Mouse (Mus musculus) kidney, postnatal 0 days (tissue): ENCODE data around the gene Masp1. TPM values are rescaled to one million over a fixed set of nuclear protein-coding genes. Genes with fewer than 3 reads are reported as not detected.

Experiments used
- ATAC-seq: fragments of 200-750 bp; cut with Nextera tagmentation; replicated peaks from 2 replicates; pipeline ENCODE4 v1.8.0; 2017; ENCODE audit warnings: low read depth, moderate number of reproducible peaks, moderate TSS enrichment, moderate library complexity; ENCODE audit not compliant: low FRiP score
- DNase-seq: peaks from one replicate; pipeline ENCODE4 v3.0.0-alpha.2; 2016; ENCODE audit warnings: low spot score
- H3K27ac ChIP-seq: fragments of 300-500 bp; sonication (generic); 2 replicates; pipeline ENCODE4 v1.5.1; 2014; ENCODE audit warnings: mild to moderate bottlenecking
- H3K27me3 ChIP-seq: fragments of 300-500 bp; sonication (generic); 2 replicates; pipeline ENCODE4 v1.6.1; 2014; ENCODE audit warnings: low read length, mixed read lengths; ENCODE audit not compliant: insufficient read depth
- H3K36me3 ChIP-seq: fragments of 300-500 bp; sonication (generic); 2 replicates; pipeline ENCODE4 v1.6.1; 2014; ENCODE audit warnings: low read length, mixed read lengths; ENCODE audit not compliant: insufficient read depth
- H3K4me1 ChIP-seq: fragments of 300-500 bp; sonication (generic); replicated peaks from 2 replicates; pipeline ENCODE4 v1.6.1; 2014; ENCODE audit warnings: antibody characterized with exemption, low read length, mixed read lengths; ENCODE audit not compliant: insufficient read depth
- H3K4me2 ChIP-seq: fragments of 300-500 bp; sonication (generic); 2 replicates; pipeline ENCODE4 v1.6.1; 2014; ENCODE audit warnings: mild to moderate bottlenecking, low read length, moderate library complexity, mixed read lengths
- H3K4me3 ChIP-seq: fragments of 300-500 bp; sonication (generic); replicated peaks from 2 replicates; pipeline ENCODE4 v1.5.1; 2014; ENCODE audit warnings: low read depth, low read length
- H3K9ac ChIP-seq: fragments of 300-500 bp; sonication (generic); 2 replicates; pipeline ENCODE4 v1.6.1; 2014; ENCODE audit warnings: low read depth, low read length
- H3K9me3 ChIP-seq: fragments of 300-500 bp; sonication (generic); replicated peaks from 2 replicates; pipeline ENCODE4 v1.6.1; 2016; ENCODE audit warnings: low read length, inconsistent platforms, mixed read lengths
- CTCF ChIP-seq: IDR thresholded peaks from 2 replicates; pipeline ENCODE4 v1.5.1; 2016; ENCODE audit warnings: antibody characterized with exemption, low read depth, mild to moderate bottlenecking, moderate library complexity
- WGBS: fragments of 180-500 bp; shearing (Covaris S2); extraction: QIAGEN DNeasy Blood & Tissue Kit; methylation state at CpG from one replicate; pipeline ENCODE4 v1.1.7; 2014; 5-methylcytosine and 5-hydroxymethylcytosine counted together
- polyA plus RNA-seq: library from polyadenylated mRNA; unstranded; fragments of >200 nt; fragmentation: Nextera tagmentation; extraction: Ambion mirVana; gene quantifications from 2 replicates; pipeline ENCODE4 v1.2.1, GENCODE M21; 2015

Masp1 gene
- polyA plus RNA-seq, 1 experiment from 2014 or later, result 3.3 TPM

DNA sequence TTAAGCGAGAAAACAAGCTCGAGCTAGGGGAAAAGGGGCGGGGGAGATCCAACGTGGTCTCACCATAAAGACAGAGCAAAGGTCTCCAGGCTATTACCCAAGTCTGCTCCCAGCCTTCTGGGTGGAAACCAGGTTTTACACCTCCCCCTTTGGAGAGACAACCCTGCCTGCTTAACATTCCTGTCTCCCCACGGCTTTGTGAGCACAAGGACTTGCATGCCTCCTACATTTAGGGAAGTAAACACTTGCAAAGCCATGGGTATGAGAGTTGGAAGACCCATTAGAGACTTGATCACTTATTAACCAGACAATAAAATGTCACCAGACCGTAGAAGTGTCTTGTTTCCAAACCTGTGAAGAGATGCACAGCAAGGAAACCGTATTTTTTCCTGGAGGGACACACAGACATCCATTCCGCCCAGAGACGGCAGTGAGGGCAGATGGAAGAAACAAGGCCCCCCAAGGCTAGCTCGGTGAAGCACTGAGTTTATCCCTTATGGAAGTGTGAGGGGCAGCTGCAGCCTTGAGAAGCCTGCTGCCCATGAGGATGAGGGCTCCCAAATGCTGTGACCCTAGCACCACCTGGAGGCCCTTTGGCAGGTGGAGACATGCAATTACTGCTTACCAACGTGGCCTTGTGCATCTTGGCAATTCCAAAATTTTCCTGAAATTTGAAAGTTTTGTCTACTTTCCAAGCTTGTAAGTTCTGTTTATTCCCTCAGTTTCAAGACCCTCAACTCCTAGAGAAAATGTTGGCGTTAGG is 83.0 kb downstream of the Masp1 start:
- TF ChIP-seq CTCF, result peak; percentile 49
- Histone ChIP-seq H3K4me1 (no peaks in the 10 kb centered on the region), H3K9me3 (no peaks in the 10 kb centered on the region), H3K36me3 (no peaks in the 10 kb centered on the region), H3K4me3 (no peak overlapping the region), H3K4me2 (no peak overlapping the region), H3K27ac (no peak overlapping the region), H3K9ac (no peak overlapping the region), H3K27me3 (no peaks in the 10 kb centered on the region)
- 0 out of 2 replicates have a peak, but pooled peaks have one; percentile 33 for ATAC-seq
- no peak for DNase-seq
- WGBS, result 41% methylated on average over 12 of the region's 12 CpGs

GRCm38 (mm10) chr16:23429991-23430390 is 90.6 kb downstream of the Masp1 start:
- H3K9me3 ChIP-seq, result no peaks in the 10 kb centered on the region
- no peak overlapping the region for H3K4me3 ChIP-seq
- H3K4me2 ChIP-seq, result no peak overlapping the region
- ATAC-seq (no peak), DNase-seq (no peak)
- WGBS, result 73% methylated on average over 8 of the region's 8 CpGs
- no peak overlapping the region for H3K9ac ChIP-seq
- no peaks in the 10 kb centered on the region for H3K27me3 ChIP-seq
- no peaks in the 10 kb centered on the region for H3K4me1 ChIP-seq
- no peaks in the 10 kb centered on the region for H3K36me3 ChIP-seq
- TF ChIP-seq CTCF, result no peak
- no peak overlapping the region for H3K27ac ChIP-seq

DNA sequence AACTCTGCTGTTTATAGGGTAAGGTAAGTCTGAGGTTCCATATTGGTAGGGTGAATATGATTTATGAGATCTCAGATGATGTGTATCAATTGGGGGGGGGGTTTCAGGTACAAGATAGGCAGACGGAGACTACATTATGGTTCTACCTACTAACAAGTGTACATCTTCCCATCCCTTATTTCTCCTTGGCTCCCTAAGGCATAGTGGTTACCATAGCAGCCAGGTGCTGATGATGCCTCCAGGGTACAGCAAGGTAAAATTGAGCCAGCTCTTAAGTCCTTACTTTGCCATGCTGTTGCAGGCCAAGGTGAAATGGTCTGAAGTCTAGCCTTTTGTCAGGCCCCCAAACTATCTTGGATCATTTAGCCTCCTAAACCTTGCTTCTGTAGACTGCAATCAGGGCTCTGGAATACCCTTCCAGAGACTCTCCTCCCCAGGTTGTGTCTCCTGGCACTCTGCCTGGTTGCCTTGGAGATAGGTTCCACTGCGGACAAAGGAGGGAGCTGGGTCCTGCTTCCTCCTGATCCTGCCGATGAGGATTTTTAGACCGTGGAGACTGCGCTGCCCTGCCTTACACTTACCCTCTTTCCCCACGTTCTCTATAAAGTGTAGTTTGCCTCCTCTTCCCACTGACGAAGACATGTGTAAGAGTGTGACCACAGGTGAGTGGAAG is 91.8 kb downstream of the Masp1 start, which contains the start of gene Rtp1:
TSS of gene Rtp1 (plus strand) at position 487 of the 673 bp plus-strand sequence.
- no peak within 1 kb of the TSS for H3K4me3 ChIP-seq
- H3K27me3 ChIP-seq, result no peaks in the 10 kb centered on the region
- H3K9me3 ChIP-seq, result no peaks in the 10 kb centered on the region
- ATAC-seq (no peak), DNase-seq (no peak)
- TF ChIP-seq CTCF, result no peak
- no peaks in the 10 kb centered on the region for H3K36me3 ChIP-seq
- no peaks in the 10 kb centered on the region for H3K4me1 ChIP-seq
- H3K4me2 ChIP-seq, result no peak within 1 kb of the TSS
- no peak within 1 kb of the TSS for H3K27ac ChIP-seq
- 71% methylated on average over 7 of the region's 7 CpGs for WGBS
- no peak within 1 kb of the TSS for H3K9ac ChIP-seq

GRCm38 (mm10) chr16:23427701-23428100 is 92.9 kb downstream of the Masp1 start:
- H3K36me3 ChIP-seq, result no peaks in the 10 kb centered on the region
- TF ChIP-seq CTCF, result no peak
- WGBS, result 78% methylated on average over 1 of the region's 1 CpGs
- DNase-seq, result no peak
- no peaks in the 10 kb centered on the region for H3K4me1 ChIP-seq
- no peak overlapping the region for H3K4me3 ChIP-seq
- no peaks in the 10 kb centered on the region for H3K9me3 ChIP-seq
- no peak for ATAC-seq
- H3K4me2 ChIP-seq, result no peak overlapping the region
- H3K27ac ChIP-seq, result no peak overlapping the region
- H3K27me3 ChIP-seq, result no peaks in the 10 kb centered on the region
- no peak overlapping the region for H3K9ac ChIP-seq

DNA sequence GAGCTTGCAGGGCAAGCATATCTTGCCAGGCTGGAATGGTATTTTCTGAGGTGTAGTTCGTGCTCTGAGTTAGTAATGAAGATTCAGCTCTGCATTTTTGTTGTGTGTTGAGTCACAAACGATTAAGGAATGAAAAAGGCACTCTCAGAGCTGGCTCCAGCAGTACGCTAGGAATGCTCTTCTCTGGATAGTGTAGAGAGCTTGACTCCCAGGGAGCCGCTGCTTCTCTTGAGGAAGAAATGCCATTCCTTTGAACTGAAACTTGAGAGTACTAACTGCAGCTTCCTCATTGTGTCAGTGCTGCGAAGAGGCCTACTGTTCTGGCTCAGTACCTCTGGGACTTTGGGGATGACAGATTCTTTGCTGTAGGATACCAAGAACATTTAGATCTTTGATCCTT is 96.8 kb downstream of the Masp1 start:
- Histone ChIP-seq H3K9ac (no peak overlapping the region), H3K36me3 (no peaks in the 10 kb centered on the region), H3K4me1 (no peaks in the 10 kb centered on the region), H3K4me3 (no peak overlapping the region), H3K4me2 (no peak overlapping the region), H3K27ac (no peak overlapping the region), H3K9me3 (no peaks in the 10 kb centered on the region), H3K27me3 (no peaks in the 10 kb centered on the region)
- no peak for TF ChIP-seq CTCF
- ATAC-seq (no peak), DNase-seq (peak; percentile 61)
- 54% methylated on average over 5 of the region's 5 CpGs for WGBS

DNA sequence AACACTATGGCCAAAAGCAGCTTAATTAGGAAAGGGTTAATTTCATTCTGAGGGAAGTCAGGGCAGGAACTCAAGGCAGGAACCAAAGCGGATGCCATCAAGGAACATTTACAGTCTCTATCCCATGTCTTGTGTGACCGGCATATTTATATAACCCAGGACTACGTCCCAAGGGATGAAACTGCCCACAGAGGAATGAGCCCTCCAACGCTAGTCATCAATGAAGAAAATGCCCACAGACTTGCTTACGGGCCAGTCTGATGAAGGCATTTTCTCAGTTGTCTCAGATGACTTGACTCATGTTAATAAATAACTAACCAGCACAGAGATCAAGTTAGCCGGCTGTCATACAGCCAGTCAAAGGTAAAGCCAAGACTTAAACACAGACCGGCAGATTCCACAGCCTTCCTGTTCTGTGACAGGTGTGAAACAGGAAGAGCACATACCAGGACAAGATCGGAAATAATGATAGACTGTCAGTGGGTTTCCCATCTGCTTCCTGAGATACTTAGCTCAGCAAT is 101.0 kb downstream of the Masp1 start:
- Histone ChIP-seq H3K9me3 (no peaks in the 10 kb centered on the region), H3K9ac (no peak overlapping the region), H3K4me3 (no peak overlapping the region), H3K27me3 (no peaks in the 10 kb centered on the region), H3K36me3 (no peaks in the 10 kb centered on the region), H3K4me1 (no peaks in the 10 kb centered on the region), H3K4me2 (no peak overlapping the region), H3K27ac (no peak overlapping the region)
- peak; percentile 31 for DNase-seq
- WGBS, result 66% methylated on average over 8 of the region's 8 CpGs
- ATAC-seq, result peak; percentile 15; the same call in 1 of the 2 replicates
- no peak for TF ChIP-seq CTCF
